Mouse (Mus musculus) C2C12 (cell line): ENCODE data around the gene Syn3. TPM values are rescaled to one million over a fixed set of nuclear protein-coding genes. Genes with fewer than 3 reads are reported as not detected.

Source experiments
- H3K27me3 ChIP-seq: one replicate; pipeline ENCODE4 v1.6.1; 2011; ENCODE audit not compliant: control insufficient read depth, insufficient read depth, insufficient read length
- H3K36me3 ChIP-seq: one replicate; pipeline ENCODE4 v1.6.1; 2011; ENCODE audit not compliant: control insufficient read depth, insufficient read depth
- H3K4me3 ChIP-seq: one replicate; pipeline ENCODE4 v1.5.1; 2011; ENCODE audit warnings: mild to moderate bottlenecking, control low read depth; ENCODE audit not compliant: poor library complexity, insufficient read depth, severe bottlenecking
- H3K79me2 ChIP-seq: one replicate; pipeline ENCODE4 v1.6.1; 2011; ENCODE audit not compliant: control insufficient read depth, insufficient read depth
- H3K79me3 ChIP-seq: one replicate; pipeline ENCODE4 v1.6.1; 2011; ENCODE audit warnings: low read depth, control low read depth
- H3ac ChIP-seq: one replicate; pipeline ENCODE3; 2011; ENCODE audit warnings: low read depth; ENCODE audit not compliant: control insufficient read depth, insufficient read length
- CEBPB ChIP-seq: IDR thresholded peaks from one replicate; pipeline ENCODE4 v1.6.1; 2011; ENCODE audit warnings: low read depth, mild to moderate bottlenecking, control low read depth, moderate library complexity
- CTCF ChIP-seq: IDR thresholded peaks from one replicate; pipeline ENCODE4 v1.5.1; 2011; ENCODE audit not compliant: control insufficient read depth, insufficient read depth, insufficient read length
- FOSL1 ChIP-seq: IDR thresholded peaks from one replicate; pipeline ENCODE4 v1.8.0; 2011; ENCODE audit warnings: mild to moderate bottlenecking, low read length; ENCODE audit not compliant: poor library complexity, insufficient read depth, severe bottlenecking
- MAX ChIP-seq: IDR thresholded peaks from one replicate; pipeline ENCODE4 v1.6.1; 2011; ENCODE audit warnings: mild to moderate bottlenecking, control low read depth
- MYOD1 ChIP-seq: IDR thresholded peaks from one replicate; pipeline ENCODE4 v1.6.1; 2011; ENCODE audit warnings: low read depth; ENCODE audit not compliant: control insufficient read depth, insufficient read length
- MYOG ChIP-seq: IDR thresholded peaks from one replicate; pipeline ENCODE4 v1.6.1; 2011; ENCODE audit not compliant: control insufficient read depth, insufficient read length; ENCODE audit errors: extremely low read depth
- USF1 ChIP-seq: IDR thresholded peaks from one replicate; pipeline ENCODE4 v1.6.1; 2011; ENCODE audit warnings: low read depth, mild to moderate bottlenecking, control low read depth, moderate library complexity
- polyA plus RNA-seq: library from polyadenylated mRNA; unstranded; fragments of >200 nt; fragmentation: generic; extraction: Trizol; gene quantifications from one replicate; pipeline ENCODE4 v1.2.1, GENCODE M21; 2012; ENCODE audit warnings: missing spikeins

Gene Syn3
- polyA plus RNA-seq, 1 experiment = 0.20 TPM

DNA sequence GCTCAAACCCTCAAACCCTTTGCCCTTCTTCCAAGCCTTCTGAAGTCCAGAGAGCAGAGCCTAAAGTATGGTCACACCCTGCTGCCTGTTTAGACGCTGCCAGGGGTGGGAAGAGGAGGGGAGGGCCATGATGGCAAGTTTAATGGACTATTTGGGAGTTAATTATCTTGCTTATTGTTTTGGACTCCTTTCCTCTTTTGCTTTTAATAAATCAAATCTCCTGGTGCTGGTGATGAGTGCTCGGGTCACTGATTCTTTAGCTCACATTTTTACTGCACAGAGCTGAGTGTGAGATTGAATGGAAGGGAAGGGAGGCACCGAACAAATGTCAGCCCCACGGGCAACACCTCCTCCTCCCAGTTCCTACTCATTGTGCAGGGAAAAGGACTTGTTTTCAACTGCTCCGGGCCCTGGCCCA is 384.3 kb downstream of the Syn3 start:
- TF ChIP-seq MAX = no peak
- TF ChIP-seq CEBPB = no peak
- no peak for TF ChIP-seq CTCF
- TF ChIP-seq MYOG = no peak
- TF ChIP-seq FOSL1 = no peak
- TF ChIP-seq USF1 = no peak
- TF ChIP-seq MYOD1 = no peak
- Histone ChIP-seq H3K27me3 (no peaks in the 10 kb centered on the region), H3ac (no peak overlapping the region), H3K36me3 (no peaks in the 10 kb centered on the region), H3K4me3 (no peak overlapping the region), H3K79me3 (no peaks in the 10 kb centered on the region), H3K79me2 (no peaks in the 10 kb centered on the region)

DNA sequence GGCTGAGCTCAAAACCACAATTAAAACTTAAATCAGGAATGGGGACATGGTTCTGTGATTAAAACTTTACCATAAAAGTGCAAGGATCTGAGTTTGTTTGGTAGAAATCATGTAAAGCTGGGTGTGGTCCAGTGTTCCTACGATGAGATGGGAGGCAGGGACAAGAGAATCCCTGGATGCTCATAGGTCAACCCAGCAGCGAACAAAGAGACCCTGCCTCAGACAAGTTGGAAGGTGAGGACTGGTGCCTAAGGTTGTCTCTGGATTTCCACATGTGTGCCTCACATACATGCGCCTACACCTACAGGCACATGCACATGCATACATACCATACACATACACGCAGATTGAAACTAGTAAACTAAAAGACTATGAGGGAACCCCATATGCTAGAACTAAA is 389.9 kb downstream of the Syn3 start:
- H3K79me3 ChIP-seq = no peaks in the 10 kb centered on the region
- no peak overlapping the region for H3ac ChIP-seq
- H3K36me3 ChIP-seq = no peaks in the 10 kb centered on the region
- no peaks in the 10 kb centered on the region for H3K79me2 ChIP-seq
- no peak overlapping the region for H3K4me3 ChIP-seq
- TF ChIP-seq MYOD1 (no peak), CEBPB (no peak), MAX (no peak), MYOG (no peak), FOSL1 (no peak), USF1 (no peak), CTCF (no peak)
- no peaks in the 10 kb centered on the region for H3K27me3 ChIP-seq

DNA sequence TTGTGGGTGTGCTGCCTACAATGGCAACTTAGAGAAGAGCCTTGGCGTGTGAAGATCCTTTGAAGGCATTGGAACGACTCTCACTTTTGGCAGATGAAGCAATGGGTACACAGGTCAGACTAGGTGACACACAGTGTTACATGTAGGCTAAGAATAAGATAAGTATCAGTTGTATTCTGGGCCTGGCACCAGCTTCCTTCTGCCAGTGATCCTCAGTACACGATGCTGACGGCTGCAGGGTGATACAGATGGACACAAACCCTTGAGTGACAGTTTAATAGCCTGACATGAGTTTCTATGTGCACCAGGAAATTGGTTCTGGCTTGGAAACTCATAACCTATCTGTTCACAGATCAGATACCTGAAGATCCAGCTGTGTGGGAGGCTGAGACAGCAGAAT is 391.0 kb downstream of the Syn3 start:
- Histone ChIP-seq H3K79me3 (no peaks in the 10 kb centered on the region), H3K36me3 (no peaks in the 10 kb centered on the region), H3K4me3 (no peak overlapping the region), H3K79me2 (no peaks in the 10 kb centered on the region), H3K27me3 (no peaks in the 10 kb centered on the region), H3ac (no peak overlapping the region)
- no peak for TF ChIP-seq MAX
- no peak for TF ChIP-seq USF1
- TF ChIP-seq FOSL1 = no peak
- no peak for TF ChIP-seq MYOD1
- no peak for TF ChIP-seq CEBPB
- no peak for TF ChIP-seq MYOG
- no peak for TF ChIP-seq CTCF

DNA sequence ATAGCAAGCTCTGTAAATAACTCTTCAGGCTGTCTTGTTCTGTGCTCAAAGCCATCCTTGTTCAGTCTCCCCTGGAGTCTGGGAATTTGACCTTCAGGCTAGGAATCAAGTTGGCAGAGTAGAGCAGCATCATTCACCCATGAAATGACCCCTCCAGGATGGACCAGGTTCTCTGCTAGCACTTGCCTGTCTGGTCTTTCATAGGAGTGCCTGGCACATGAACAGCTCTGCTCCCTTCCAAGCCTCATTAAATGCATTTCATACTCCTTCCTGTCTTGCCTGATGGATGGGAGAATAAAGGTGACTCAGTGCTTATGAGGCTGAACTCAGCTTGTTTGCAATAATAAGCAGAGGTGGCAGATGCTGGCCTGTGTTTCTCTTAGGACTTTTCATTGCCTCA is 394.7 kb downstream of the Syn3 start:
- Histone ChIP-seq H3K79me3 (no peaks in the 10 kb centered on the region), H3K36me3 (no peaks in the 10 kb centered on the region), H3K27me3 (no peaks in the 10 kb centered on the region), H3K4me3 (no peak overlapping the region), H3K79me2 (no peaks in the 10 kb centered on the region), H3ac (no peak overlapping the region)
- TF ChIP-seq CEBPB = peak; percentile 10
- TF ChIP-seq MYOG = no peak
- no peak for TF ChIP-seq USF1
- no peak for TF ChIP-seq MAX
- no peak for TF ChIP-seq FOSL1
- no peak for TF ChIP-seq CTCF

DNA sequence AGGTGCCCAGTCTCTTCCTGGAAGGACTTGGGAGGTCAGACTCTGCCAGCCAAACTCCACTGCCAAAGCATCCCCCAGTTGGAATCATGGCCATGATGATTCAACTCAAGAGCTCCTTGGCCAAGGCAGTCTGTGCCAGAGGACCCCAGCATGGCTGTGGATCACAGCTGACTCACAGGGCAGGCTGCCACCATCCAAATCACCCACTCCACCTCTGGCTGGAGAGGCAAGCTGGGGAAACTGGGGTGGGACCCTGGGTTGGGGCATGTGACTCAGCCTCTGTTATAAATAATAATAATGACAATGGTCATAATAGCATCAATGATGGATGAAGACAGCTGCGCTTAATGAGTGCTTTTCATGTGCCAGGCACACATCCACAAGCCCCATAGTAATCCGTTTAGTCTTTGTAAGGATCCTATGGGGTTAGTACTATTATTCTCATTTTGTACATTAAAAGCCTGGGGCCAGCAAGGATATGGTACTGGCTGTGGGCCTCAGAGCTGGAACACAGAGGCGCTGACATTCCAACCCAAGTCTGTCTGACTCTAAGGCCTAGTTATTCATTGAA is 398.3 kb downstream of the Syn3 start:
- no peaks in the 10 kb centered on the region for H3K79me3 ChIP-seq
- no peaks in the 10 kb centered on the region for H3K27me3 ChIP-seq
- H3K4me3 ChIP-seq = no peak overlapping the region
- no peaks in the 10 kb centered on the region for H3K36me3 ChIP-seq
- H3K79me2 ChIP-seq = no peaks in the 10 kb centered on the region
- H3ac ChIP-seq = no peak overlapping the region
- peak; percentile 93 for TF ChIP-seq MYOD1
- peak; percentile 88 for TF ChIP-seq USF1
- peak; percentile 92 for TF ChIP-seq MAX
- TF ChIP-seq FOSL1 = peak; percentile 91
- no peak for TF ChIP-seq MYOG
- TF ChIP-seq CTCF = no peak
- no peak for TF ChIP-seq CEBPB

DNA sequence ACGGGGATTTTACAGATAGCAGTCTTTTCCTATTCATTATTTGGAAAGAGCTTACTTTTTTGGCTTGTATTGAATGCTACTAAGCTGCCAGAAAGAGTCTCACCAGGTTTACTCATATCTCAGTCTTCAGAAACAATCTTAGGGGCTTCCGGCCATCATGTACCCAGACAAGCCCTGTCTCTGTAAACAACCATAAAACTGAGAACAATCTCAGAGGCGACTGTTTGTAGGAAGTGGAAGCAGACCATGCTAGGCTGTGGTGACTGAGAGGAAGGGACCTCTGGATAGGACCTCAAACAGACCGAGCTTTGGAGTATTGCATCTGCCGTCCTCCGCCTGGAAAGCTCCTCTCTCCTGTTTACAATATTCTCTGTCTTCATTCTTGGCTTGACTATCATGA is 400.3 kb downstream of the Syn3 start:
- H3K4me3 ChIP-seq = no peak overlapping the region
- TF ChIP-seq USF1 (no peak), CTCF (no peak), MYOD1 (no peak), MYOG (no peak), CEBPB (no peak), MAX (no peak)
- no peaks in the 10 kb centered on the region for H3K36me3 ChIP-seq
- no peaks in the 10 kb centered on the region for H3K27me3 ChIP-seq
- no peaks in the 10 kb centered on the region for H3K79me2 ChIP-seq
- H3K79me3 ChIP-seq = no peaks in the 10 kb centered on the region
- H3ac ChIP-seq = no peak overlapping the region
